Mouse (Mus musculus) hindbrain, postnatal 0 days (tissue): ENCODE measurements at regions not wholly inside any gene's neighbourhood (a gene's known extent, or its start where the extent isn't known, plus 50 kb on each side); places are given as distances from the start of the nearest gene placed in this dataset.
A peak's percentile ranks its signal among the peaks of the same experiment; 100 is the strongest.

Experiments used
- ATAC-seq: fragments of 200-750 bp; cut with Nextera tagmentation; 2 replicates; pipeline ENCODE4 v1.8.0; 2017; ENCODE audit warnings: mild to moderate bottlenecking, moderate TSS enrichment, moderate library complexity
- DNase-seq: peaks from one replicate; pipeline ENCODE4 v3.0.0-alpha.2; 2015; ENCODE audit warnings: low spot score
- H3K27ac ChIP-seq: fragments of 300-500 bp; sonication (generic); 2 replicates; pipeline ENCODE4 v1.5.1; 2014; ENCODE audit warnings: mild to moderate bottlenecking
- H3K27me3 ChIP-seq: fragments of 300-500 bp; sonication (generic); 2 replicates; pipeline ENCODE4 v1.6.1; 2014; ENCODE audit warnings: low read length, mixed read lengths; ENCODE audit not compliant: insufficient read depth
- H3K36me3 ChIP-seq: fragments of 300-500 bp; sonication (generic); 2 replicates; pipeline ENCODE4 v1.6.1; 2014; ENCODE audit warnings: low read length, mixed read lengths; ENCODE audit not compliant: insufficient read depth
- H3K4me1 ChIP-seq: fragments of 300-500 bp; sonication (generic); 2 replicates; pipeline ENCODE4 v1.6.1; 2014; ENCODE audit warnings: antibody characterized with exemption, low read length, mixed read lengths; ENCODE audit not compliant: insufficient read depth
- H3K4me2 ChIP-seq: fragments of 300-500 bp; sonication (generic); 2 replicates; pipeline ENCODE4 v1.6.1; 2014; ENCODE audit warnings: low read depth, mild to moderate bottlenecking, low read length, moderate library complexity, mixed read lengths
- H3K4me3 ChIP-seq: fragments of 300-500 bp; sonication (generic); 2 replicates; pipeline ENCODE4 v1.5.1; 2014; ENCODE audit warnings: low read length
- H3K9ac ChIP-seq: fragments of 300-500 bp; sonication (generic); replicated peaks from 2 replicates; pipeline ENCODE4 v1.6.1; 2014; ENCODE audit warnings: mild to moderate bottlenecking, low read length, moderate library complexity, mixed read lengths
- H3K9me3 ChIP-seq: fragments of 300-500 bp; sonication (generic); 2 replicates; pipeline ENCODE4 v1.6.1; 2016; ENCODE audit warnings: low read length, mixed read lengths
- CTCF ChIP-seq: IDR thresholded peaks from 2 replicates; pipeline ENCODE4 v1.5.1; 2016; ENCODE audit warnings: antibody characterized with exemption, control low read depth, low read depth
- WGBS: fragments of 180-500 bp; shearing (Covaris S2); extraction: QIAGEN DNeasy Blood & Tissue Kit; methylation state at CpG from one replicate; pipeline ENCODE4 v1.1.7; 2014; 5-methylcytosine and 5-hydroxymethylcytosine counted together

GRCm38 (mm10) chr14:86233305-86233704, 907.7 kb downstream of the Diaph3 start:
- no peak for ATAC-seq
- 92% methylated on average over 1 of the region's 1 CpGs for WGBS

GRCm38 (mm10) chr14:86230609-86231008, 910.4 kb downstream of the Diaph3 start:
- no peak overlapping the region for H3K4me2 ChIP-seq
- ATAC-seq, result no peak
- 75% methylated on average over 1 of the region's 1 CpGs for WGBS
- no peaks in the 10 kb centered on the region for H3K9me3 ChIP-seq
- H3K4me3 ChIP-seq, result no peak overlapping the region
- no peak overlapping the region for H3K9ac ChIP-seq
- H3K36me3 ChIP-seq, result no peaks in the 10 kb centered on the region
- no peak for TF ChIP-seq CTCF
- H3K4me1 ChIP-seq, result no peaks in the 10 kb centered on the region
- no peaks in the 10 kb centered on the region for H3K27me3 ChIP-seq
- H3K27ac ChIP-seq, result no peak overlapping the region
- DNase-seq, result no peak

More at GRCm38 (mm10) chr14:86233305-86233704, 907.7 kb downstream of the Diaph3 start:
- no peak overlapping the region for H3K27ac ChIP-seq
- TF ChIP-seq CTCF, result no peak
- no peaks in the 10 kb centered on the region for H3K27me3 ChIP-seq
- no peak overlapping the region for H3K4me3 ChIP-seq
- H3K4me1 ChIP-seq, result no peaks in the 10 kb centered on the region
- no peaks in the 10 kb centered on the region for H3K36me3 ChIP-seq
- no peaks in the 10 kb centered on the region for H3K9me3 ChIP-seq
- no peak for DNase-seq
- no peak overlapping the region for H3K9ac ChIP-seq
- no peak overlapping the region for H3K4me2 ChIP-seq

DNA sequence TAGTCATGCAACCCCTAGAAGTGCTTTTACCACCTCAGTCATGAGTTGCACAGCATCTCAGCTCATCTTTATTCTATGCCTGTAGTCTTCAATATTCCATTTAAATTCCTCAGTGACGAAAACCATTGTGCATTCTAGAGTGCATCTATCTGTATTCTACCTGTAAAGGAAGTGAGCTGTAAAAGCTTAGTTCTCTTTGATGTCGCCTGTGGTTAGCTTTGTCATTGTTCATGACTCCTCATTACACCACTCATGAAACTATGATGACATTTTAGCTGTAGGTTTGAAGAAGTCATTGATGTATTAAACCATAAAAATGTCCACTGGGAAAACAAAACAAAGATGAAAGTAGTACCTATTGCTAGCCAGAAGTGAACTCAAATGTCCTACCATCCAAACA, 911.3 kb downstream of the Diaph3 start:
- Histone ChIP-seq H3K4me1 (no peaks in the 10 kb centered on the region), H3K4me2 (no peak overlapping the region), H3K27ac (no peak overlapping the region), H3K9ac (no peak overlapping the region), H3K4me3 (no peak overlapping the region), H3K27me3 (no peaks in the 10 kb centered on the region), H3K36me3 (no peaks in the 10 kb centered on the region), H3K9me3 (no peaks in the 10 kb centered on the region)
- TF ChIP-seq CTCF, result no peak
- WGBS, result 91% methylated on average over 2 of the region's 2 CpGs
- no peak for ATAC-seq
- DNase-seq, result no peak

DNA sequence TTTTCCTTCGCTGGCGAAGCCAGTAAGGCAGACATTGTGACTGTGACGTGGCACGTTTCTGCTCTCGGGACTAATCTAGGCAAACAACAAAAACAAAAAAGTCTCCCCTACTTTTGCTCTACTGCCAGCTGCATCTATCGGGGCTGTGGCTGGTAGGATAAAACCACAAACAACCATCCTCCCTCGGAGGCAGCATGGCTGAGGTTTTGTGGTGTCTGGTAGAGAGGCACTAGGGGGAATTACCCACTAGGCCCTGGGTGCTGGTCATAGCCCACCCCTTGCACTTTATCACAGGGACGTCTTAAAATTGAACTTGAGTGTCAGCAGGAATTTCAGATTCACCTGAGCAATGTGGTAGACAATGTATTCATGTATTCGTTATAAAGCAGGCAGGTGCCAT, 925.3 kb downstream of the Diaph3 start:
- no peak for ATAC-seq
- no peak for DNase-seq
- no peaks in the 10 kb centered on the region for H3K27me3 ChIP-seq

GRCm38 (mm10) chr14:86211654-86212053, 929.4 kb downstream of the Diaph3 start:
- Histone ChIP-seq H3K27ac (no peak overlapping the region), H3K27me3 (no peaks in the 10 kb centered on the region), H3K36me3 (no peaks in the 10 kb centered on the region), H3K4me2 (no peak overlapping the region), H3K9me3 (no peaks in the 10 kb centered on the region), H3K9ac (no peak overlapping the region), H3K4me1 (no peaks in the 10 kb centered on the region), H3K4me3 (no peak overlapping the region)
- peak; percentile 2 for DNase-seq
- no peak for ATAC-seq
- WGBS, result 60% methylated on average over 3 of the region's 3 CpGs
- no peak for TF ChIP-seq CTCF

More for the DNA sequence above, 925.3 kb downstream of the Diaph3 start:
- WGBS, result 90% methylated on average over 9 of the region's 9 CpGs
- Histone ChIP-seq H3K4me2 (no peak overlapping the region), H3K9ac (no peak overlapping the region), H3K9me3 (no peaks in the 10 kb centered on the region), H3K4me1 (no peaks in the 10 kb centered on the region), H3K4me3 (no peak overlapping the region), H3K27ac (no peak overlapping the region), H3K36me3 (no peaks in the 10 kb centered on the region)
- TF ChIP-seq CTCF, result no peak

DNA sequence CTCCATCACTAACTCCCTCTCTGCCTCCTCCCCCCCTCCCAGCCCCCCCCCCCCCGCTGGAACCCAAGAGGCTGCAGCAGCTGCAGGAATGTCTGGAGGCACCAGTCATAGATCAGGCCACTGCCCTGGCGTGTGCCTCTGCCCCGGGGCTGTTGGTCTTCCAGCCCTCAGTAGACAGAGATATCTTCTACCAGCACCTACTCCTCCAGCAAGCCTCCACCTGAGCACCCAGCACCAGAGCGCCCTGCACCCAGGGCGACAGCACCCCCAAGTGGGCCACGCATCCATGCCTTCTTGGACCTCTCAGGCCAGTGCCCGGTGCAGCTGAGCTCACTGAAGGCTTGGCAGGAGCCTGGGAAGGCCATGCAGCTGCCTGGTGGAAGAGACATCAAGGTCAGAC, 936.5 kb downstream of the Diaph3 start:
- no peak for TF ChIP-seq CTCF
- ATAC-seq, result no peak
- Histone ChIP-seq H3K36me3 (no peaks in the 10 kb centered on the region), H3K27ac (no peak overlapping the region), H3K27me3 (no peaks in the 10 kb centered on the region), H3K4me1 (no peaks in the 10 kb centered on the region), H3K4me3 (no peak overlapping the region), H3K4me2 (no peak overlapping the region), H3K9ac (no peak overlapping the region), H3K9me3 (no peaks in the 10 kb centered on the region)
- no peak for DNase-seq
- 90% methylated on average over 6 of the region's 7 CpGs for WGBS

DNA sequence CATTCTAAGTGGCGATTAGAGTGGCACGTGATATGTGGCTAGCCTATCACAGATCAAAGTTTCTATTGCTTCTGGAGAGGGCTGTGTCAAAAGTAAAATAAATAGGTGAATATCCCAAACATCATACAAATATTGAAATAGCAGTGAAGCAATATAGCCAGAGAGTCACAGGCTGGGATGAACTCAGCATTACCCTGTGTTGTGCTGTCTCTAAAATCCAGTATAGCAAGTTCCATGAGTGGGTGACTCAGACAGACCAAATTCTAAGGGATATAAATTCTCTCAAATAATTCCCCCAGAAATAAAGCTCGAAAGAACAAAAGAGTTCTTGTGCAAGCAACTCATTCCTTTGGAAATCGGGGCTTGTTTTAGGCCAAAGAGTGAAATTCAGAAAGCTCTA, 943.2 kb downstream of the Diaph3 start:
- TF ChIP-seq CTCF, result no peak

More for the DNA sequence above, 943.2 kb downstream of the Diaph3 start:
- no peak for DNase-seq
- no peaks in the 10 kb centered on the region for H3K9me3 ChIP-seq
- H3K4me1 ChIP-seq, result no peaks in the 10 kb centered on the region
- H3K9ac ChIP-seq, result no peak overlapping the region
- H3K4me3 ChIP-seq, result no peak overlapping the region
- H3K4me2 ChIP-seq, result no peak overlapping the region
- no peaks in the 10 kb centered on the region for H3K27me3 ChIP-seq
- no peak overlapping the region for H3K27ac ChIP-seq
- H3K36me3 ChIP-seq, result no peaks in the 10 kb centered on the region
- 89% methylated on average over 4 of the region's 4 CpGs for WGBS
- no peak for ATAC-seq
